Mouse (Mus musculus) left cerebral cortex, adult 6 months (tissue): ENCODE measurements around the gene Casp8ap2. TPM values are rescaled to one million over a fixed set of nuclear protein-coding genes. Genes with fewer than 3 reads are reported as not detected.

Experiments used
- long read RNA-seq, 2 experiments: library from polyadenylated mRNA; unstranded; transcript quantifications; one replicate each; pipeline ENCODE4 v2.0.0; 2019 to 2020
- polyA plus RNA-seq: library from polyadenylated mRNA; unstranded; fragments of <200 nt; fragmentation: Nextera tagmentation; gene quantifications from 2 replicates; pipeline ENCODE4 v1.2.3, GENCODE M21; 2021

The Casp8ap2 gene
- polyA plus RNA-seq = 17.3 and 19.7 TPM in 2 replicates
- long read RNA-seq, experiment 1, partial matches to known transcripts = 23 of 31 reads
- long read RNA-seq, experiment 1, other reads (novel, unspliced or antisense) = 8 of 31 reads
- long read RNA-seq, experiment 2, partial matches to known transcripts = 14 of 24 reads
- long read RNA-seq, experiment 2, other reads (novel, unspliced or antisense) = 9 of 24 reads

GRCm38 (mm10) chr4:32615034-32615881 lies at the start of gene Casp8ap2:
Casp8ap2 (plus strand) TSS chr4:32615451.

GRCm38 (mm10) chr4:32602660-32603059 lies 12.6 kb upstream of the Casp8ap2 start, which contains the start of gene Gja10:
Gja10 (minus strand) TSS chr4:32602760.

GRCm38 (mm10) chr4:32656918-32657662 lies 41.8 kb downstream of the Casp8ap2 start, which contains the start of gene Mdn1:
Mdn1 (plus strand) TSS chr4:32657119.

Other genes with a start within 250 kb of the Casp8ap2 start
- gene Gja10, start 12.7 kb upstream of the Casp8ap2 start, polyA plus RNA-seq = not detected in 2 replicates
- 2.6 and 3.9 TPM in 2 replicates for gene Mdn1, start 41.7 kb downstream of the Casp8ap2 start, polyA plus RNA-seq
- gene Lyrm2, start 184.8 kb downstream of the Casp8ap2 start, polyA plus RNA-seq = 92.8 and 95.3 TPM in 2 replicates